Mouse (Mus musculus): ENCODE results near the gene Hils1. TPM values are rescaled to one million over a fixed set of nuclear protein-coding genes. Genes with fewer than 3 reads are reported as not detected.

The Hils1 gene
- polyA plus RNA-seq, 1 experiment from 2014 or later, result not detected

Other genes starting within 250 kb of the Hils1 start
- not detected in 2 replicates for gene Cdc34b, start 225.8 kb upstream of the Hils1 start, polyA plus RNA-seq (2014; fragmentation: Nextera tagmentation; extraction: Ambion mirVana)
- not detected in 2 replicates for gene Tmem92, start 184.9 kb upstream of the Hils1 start, polyA plus RNA-seq (2014; fragmentation: Nextera tagmentation; extraction: Ambion mirVana)
- gene Col1a1, start 31.4 kb upstream of the Hils1 start, polyA plus RNA-seq (2014; fragmentation: Nextera tagmentation; extraction: Ambion mirVana), result 7.4 and 239 TPM in 2 replicates
- not detected in 2 replicates for gene Sgca, start 8.7 kb downstream of the Hils1 start, polyA plus RNA-seq (2014; fragmentation: Nextera tagmentation; extraction: Ambion mirVana)
- 27.7 and 29.8 TPM in 2 replicates for gene Ppp1r9b, start 23.4 kb downstream of the Hils1 start, polyA plus RNA-seq (2014; fragmentation: Nextera tagmentation; extraction: Ambion mirVana)
- 131 and 144 TPM in 2 replicates for gene Samd14, start 42.3 kb downstream of the Hils1 start, polyA plus RNA-seq (2014; fragmentation: Nextera tagmentation; extraction: Ambion mirVana)
- gene Pdk2, start 73.8 kb downstream of the Hils1 start, polyA plus RNA-seq (2014; fragmentation: Nextera tagmentation; extraction: Ambion mirVana), result 21.8 and 23.1 TPM in 2 replicates
- 13.8 and 13.9 TPM in 2 replicates for gene Itga3, start 109.2 kb downstream of the Hils1 start, polyA plus RNA-seq (2014; fragmentation: Nextera tagmentation; extraction: Ambion mirVana)
- 0.23 TPM in 1 of 2 replicates, not detected in the other for gene Dlx3, start 152.5 kb downstream of the Hils1 start, polyA plus RNA-seq (2014; fragmentation: Nextera tagmentation; extraction: Ambion mirVana)
- not detected in 2 replicates for gene Dlx4, start 178.7 kb downstream of the Hils1 start, polyA plus RNA-seq (2014; fragmentation: Nextera tagmentation; extraction: Ambion mirVana)

Measured in neural tube, embryonic 14.5 days (tissue).